Mouse (Mus musculus) urinary bladder, postnatal 36 days (tissue): ENCODE measurements around the gene Elmod3.
A peak's percentile ranks its signal among the peaks of the same experiment; 100 is the strongest.

Experiments used
- DNase-seq, 2 experiments: peaks; one replicate each; pipeline ENCODE4 v3.0.0; 2022; ENCODE audit warnings: low spot score in 2 of 2, mixed read lengths in 1 of 2

Elmod3 gene

DNA sequence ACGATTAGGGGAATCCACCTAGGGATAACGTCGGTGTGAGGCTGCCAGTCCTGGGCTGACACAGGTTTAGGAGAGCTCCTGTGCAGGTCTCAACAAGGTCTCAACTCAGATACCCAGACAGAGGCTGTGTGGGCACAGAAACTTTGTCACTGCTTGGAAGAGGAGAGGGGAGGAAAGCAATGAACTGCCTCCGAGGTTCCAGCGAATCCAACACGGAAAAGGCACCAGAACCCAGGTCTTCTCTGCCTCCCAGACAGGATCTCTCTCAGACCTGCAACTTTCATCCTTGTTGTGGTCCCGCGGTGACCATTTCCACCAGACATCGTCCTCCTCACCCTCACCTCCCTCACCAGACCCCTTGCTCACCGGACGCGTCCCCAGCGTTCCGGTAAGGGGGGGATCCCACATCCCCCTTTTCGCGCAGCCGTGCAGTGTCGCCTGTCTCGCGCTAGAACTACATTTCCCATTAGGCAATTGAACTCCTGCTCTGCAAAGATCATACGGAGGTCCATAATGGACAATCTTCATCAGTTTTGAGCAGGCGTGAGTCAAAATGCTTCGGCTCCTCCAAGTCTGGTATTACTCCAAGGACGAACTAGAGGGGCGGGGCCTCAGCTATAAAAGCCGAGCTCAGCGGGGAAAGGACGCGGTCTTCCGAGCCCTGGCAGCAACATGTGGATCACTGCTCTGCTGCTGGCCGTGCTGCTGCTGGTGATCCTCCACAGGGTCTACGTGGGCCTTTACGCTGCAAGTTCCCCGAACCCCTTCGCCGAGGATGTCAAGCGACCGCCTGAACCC lies at the start of gene Elmod3, which contains the start of gene Retsat:
Gene Elmod3, minus strand, starts transcription at position 458 of the 798 bp plus-strand sequence.
Gene Retsat, plus strand, starts transcription at position 520 of the 798 bp plus-strand sequence.
- peak; percentile 95 for DNase-seq

DNA sequence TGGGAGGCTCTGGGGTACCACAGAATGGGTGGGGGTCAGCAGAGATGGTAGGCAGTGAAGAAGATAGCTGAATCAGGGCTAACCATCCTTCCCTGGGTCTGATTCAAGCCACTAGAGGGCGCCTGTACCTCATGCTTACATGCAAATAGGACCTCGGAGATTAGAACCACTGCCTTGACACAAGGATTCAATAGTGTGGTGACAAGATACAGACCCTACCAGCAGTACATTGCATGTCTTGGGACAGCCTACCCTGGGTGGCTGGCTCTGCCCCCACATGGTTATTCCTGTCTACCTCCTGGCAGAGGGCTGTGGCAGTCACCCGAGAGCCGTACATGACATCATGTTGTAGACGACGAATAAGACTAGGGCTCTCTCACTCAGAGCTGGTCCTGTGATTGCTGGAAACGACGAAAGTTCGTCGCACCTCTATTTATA lies 49.2 kb upstream of the Elmod3 start:
- peak; percentile 58 to 61 for DNase-seq

DNA sequence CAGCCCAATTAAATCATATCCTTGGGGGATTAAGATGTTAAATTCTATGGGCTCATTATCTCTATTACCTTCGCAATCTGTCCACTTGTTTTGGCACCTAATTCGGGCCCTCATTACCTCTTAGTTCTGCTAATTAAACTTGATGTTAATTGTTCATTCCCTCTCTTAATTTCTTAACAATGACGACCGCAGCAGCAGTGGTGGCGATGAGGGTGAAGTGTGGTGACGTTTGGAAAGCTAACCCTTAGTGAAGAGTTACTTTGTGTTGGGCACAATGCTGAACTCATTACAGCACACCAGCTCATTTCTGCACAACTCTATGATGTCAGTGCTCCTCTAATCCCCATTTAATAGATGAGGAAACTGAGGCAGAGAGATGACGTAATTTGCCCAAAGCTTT lies 47.2 kb upstream of the Elmod3 start:
- no peak for DNase-seq

DNA sequence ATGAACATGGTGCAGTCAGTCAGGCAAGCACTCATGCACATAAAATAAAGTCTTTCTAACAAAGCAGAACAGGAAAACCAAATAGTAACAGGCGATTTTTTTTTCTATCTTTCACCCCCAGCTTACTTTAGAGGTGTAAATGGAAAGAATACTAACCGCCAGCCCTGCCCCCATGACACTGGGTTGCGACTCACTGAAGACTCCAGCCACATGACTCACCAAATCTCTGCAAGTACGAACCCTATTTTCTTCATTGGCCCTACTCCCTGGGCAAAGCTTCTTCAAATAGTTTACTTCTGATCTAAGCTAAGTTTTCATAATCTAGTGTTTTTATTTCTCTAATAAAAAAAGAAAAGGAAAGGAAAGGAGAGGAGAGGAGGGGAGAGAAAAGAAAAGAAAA lies 46.4 kb upstream of the Elmod3 start:
- DNase-seq: no peak

GRCm38 (mm10) chr6:72641218-72641954 lies 43.2 kb upstream of the Elmod3 start:
- DNase-seq: no peak

GRCm38 (mm10) chr6:72636940-72637339 lies 38.7 kb upstream of the Elmod3 start:
- no peak for DNase-seq

DNA sequence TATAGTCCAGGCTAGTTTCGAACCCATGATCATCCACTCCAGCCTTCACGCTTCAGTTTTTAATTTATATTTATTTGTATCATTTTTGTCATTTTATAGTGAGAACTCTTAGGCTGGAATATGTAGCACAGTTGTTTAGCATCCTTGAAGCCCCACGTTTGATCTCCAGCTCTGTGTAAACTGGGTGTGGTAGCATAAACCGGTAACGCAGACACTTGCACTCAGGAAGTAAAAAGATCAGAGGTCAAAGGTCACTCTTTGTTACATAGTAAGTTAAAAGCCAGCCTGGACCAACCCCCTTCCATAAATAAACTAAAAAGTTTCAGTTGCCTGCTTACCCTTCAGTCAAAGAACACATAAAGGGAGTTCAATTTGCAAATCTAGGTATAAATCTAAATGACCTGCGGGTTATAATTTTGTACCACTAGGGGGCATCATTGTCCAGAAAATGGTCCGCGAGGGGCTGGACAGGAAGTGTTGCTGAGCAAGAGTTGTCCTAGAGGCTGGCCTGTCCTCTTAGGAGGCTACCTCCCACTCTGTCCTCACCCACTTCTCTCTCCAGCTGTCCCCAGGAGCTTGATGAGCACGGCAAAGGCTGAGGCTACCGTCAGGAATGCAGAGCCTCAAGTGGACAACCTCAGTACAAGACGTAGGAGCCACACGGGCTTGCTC lies 37.7 kb upstream of the Elmod3 start:
- DNase-seq: peak in 1 of 2 experiments; percentile 50

DNA sequence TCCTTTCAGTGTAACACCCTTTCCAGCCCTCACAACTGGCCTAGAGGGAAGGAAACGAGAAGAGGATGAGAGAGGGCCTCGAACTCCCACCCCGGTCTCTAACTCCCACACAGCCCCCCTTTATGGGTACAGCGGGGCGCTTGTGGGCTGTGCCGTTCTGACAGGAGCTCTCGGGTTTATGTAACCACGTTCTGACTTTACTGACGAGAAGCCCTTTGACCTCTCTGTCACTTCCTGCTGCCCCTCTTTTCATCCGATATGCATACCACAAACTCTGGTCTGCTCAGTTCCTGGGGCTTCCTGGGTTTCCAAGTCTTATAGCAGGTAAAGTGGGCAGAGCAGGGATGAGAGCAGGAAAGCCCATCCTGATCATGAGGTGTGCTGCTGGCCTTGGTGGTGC lies 36.1 kb upstream of the Elmod3 start:
- DNase-seq: no peak

GRCm38 (mm10) chr6:72631700-72632099 lies 33.5 kb upstream of the Elmod3 start:
- no peak for DNase-seq

GRCm38 (mm10) chr6:72630961-72631360 lies 32.7 kb upstream of the Elmod3 start:
- no peak for DNase-seq

DNA sequence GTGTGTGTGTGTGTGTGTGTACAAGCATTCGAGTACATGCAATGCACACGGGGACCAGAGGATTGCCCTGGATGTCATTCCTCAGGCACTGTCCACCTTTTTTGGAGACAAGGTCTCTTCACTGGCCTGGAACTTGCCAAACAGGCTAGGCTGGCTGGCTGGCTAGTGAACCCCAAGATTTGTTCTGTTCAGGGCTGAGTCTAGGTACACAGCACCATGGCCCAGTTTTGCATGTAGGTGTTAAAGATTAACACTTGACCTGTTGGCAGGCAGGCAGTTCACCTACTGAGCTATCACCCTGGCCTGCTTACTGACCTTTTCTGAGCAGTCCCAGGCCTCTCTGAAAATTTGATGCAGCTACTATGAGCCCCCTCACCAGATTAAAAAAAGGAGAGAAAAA lies 32.2 kb upstream of the Elmod3 start:
- DNase-seq: no peak

GRCm38 (mm10) chr6:72627276-72627675 lies 29.1 kb upstream of the Elmod3 start:
- DNase-seq: no peak

- no peak for DNase-seq
Observed at GRCm38 (mm10) chr6:72626391-72626790, 28.2 kb upstream of the Elmod3 start.

- no peak for DNase-seq
Observed at GRCm38 (mm10) chr6:72623661-72624402, 25.6 kb upstream of the Elmod3 start.

GRCm38 (mm10) chr6:72622917-72623316 lies 24.7 kb upstream of the Elmod3 start:
- no peak for DNase-seq

- DNase-seq: no peak
Observed at GRCm38 (mm10) chr6:72620920-72621319, 22.7 kb upstream of the Elmod3 start.

- DNase-seq: no peak
Observed at GRCm38 (mm10) chr6:72619734-72620532, 21.7 kb upstream of the Elmod3 start.

DNA sequence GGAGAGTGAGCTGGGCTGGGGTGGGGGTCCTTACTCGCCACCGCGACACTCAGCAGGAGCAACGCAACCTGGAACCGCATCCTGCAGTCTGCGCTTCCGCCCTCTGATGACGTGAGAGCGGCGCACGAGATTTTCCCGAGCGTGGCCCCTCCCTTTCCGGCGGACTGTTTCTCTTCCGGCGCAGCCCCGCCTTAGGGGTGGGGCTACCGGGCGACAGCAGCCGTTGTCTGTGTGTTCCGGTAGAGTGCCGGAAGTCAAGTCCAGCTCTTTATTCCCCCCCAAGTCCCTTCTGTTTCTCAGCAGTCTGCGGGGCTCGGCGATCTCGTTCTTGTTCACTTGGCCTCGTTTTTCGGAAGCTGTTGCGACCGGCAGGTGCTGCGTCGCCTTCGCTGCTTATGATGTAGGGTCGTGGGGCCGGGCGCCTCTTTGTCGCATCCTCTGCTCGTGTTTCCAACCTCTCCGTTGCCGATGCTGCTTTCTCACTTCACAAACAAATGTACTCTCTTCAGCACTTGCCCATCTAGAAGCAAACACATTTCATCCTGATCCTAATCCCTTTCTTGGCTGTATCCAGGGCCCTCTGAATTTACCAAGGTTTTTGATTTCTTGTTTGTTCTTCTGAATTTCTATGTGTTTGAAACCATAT lies 18.6 kb upstream of the Elmod3 start, which contains the start of gene Tgoln1:
Gene Tgoln1, minus strand, starts transcription at position 358 of the 646 bp plus-strand sequence.
- DNase-seq: peak; percentile 92 to 93

- no peak for DNase-seq
Observed at GRCm38 (mm10) chr6:72615561-72616375, 17.6 kb upstream of the Elmod3 start.
